Mouse (Mus musculus): Measurements from ENCODE around the gene L3mbtl2. TPM values are rescaled to one million over a fixed set of nuclear protein-coding genes. Genes with fewer than 3 reads are reported as not detected.

Gene L3mbtl2
- polyA plus RNA-seq, 1 experiment, result 14.9 TPM

DNA sequence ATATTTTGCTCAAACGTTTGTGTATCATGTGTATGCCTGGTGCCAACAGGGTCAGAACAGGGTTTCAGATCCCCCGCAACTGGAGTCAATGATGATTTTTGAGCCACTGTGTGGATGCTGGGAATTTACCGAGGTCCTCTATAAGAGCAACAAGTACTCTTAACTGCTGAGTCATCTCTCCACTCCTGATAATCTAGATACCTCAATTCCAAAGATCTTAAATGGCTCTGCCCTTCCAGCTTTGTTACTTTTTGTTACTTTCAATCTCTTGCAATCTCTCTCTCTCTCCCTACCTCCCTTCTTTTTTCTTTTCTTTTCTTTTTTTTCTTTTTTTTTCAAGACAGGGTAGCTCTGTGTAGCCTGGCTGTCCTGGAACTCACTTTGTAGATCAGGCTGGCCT is 71.4 kb downstream of the L3mbtl2 start:
- TF ChIP-seq GATA1 (IDR thresholded peaks at IDR 0.05; ENCODE audit: low read length), result no peak

Other genes with a start within 250 kb of the L3mbtl2 start
- gene Rbx1, start 197.6 kb upstream of the L3mbtl2 start, polyA plus RNA-seq (2012), result 18.6 and 63.0 TPM in 2 replicates
- 26.2 and 28.9 TPM in 2 replicates for gene Ep300, start 78.5 kb upstream of the L3mbtl2 start, polyA plus RNA-seq (2012)
- gene Chadl, start 33.4 kb downstream of the L3mbtl2 start, polyA plus RNA-seq (2012), result 0.06 TPM in 1 of 2 replicates, not detected in the other
- 72.0 and 77.6 TPM in 2 replicates for gene Zc3h7b, start 81.2 kb downstream of the L3mbtl2 start, polyA plus RNA-seq (2012)
- gene Rangap1, start 81.6 kb downstream of the L3mbtl2 start, polyA plus RNA-seq (2012), result 273 and 309 TPM in 2 replicates
- 53.4 and 92.0 TPM in 2 replicates for gene Tef, start 138.5 kb downstream of the L3mbtl2 start, polyA plus RNA-seq (2012)
- gene Tob2, start 194.9 kb downstream of the L3mbtl2 start, polyA plus RNA-seq (2012), result 34.5 and 37.6 TPM in 2 replicates
- 5.0 and 21.7 TPM in 2 replicates for gene Phf5a, start 208.0 kb downstream of the L3mbtl2 start, polyA plus RNA-seq (2012)
- gene Aco2, start 208.4 kb downstream of the L3mbtl2 start, polyA plus RNA-seq (2012), result 167 and 205 TPM in 2 replicates